Mouse (Mus musculus) right cerebral cortex, postnatal 14 days (tissue): Measurements from ENCODE around the gene Cbwd1.
"Not testable (repeated sequence)": the region's sequence is repeated elsewhere in the genome, so short reads cannot be mapped to it uniquely, and the experiment has no call there.

Experiments used
- DNase-seq: peaks from one replicate; pipeline ENCODE4 v3.0.0; 2022

The Cbwd1 gene

DNA sequence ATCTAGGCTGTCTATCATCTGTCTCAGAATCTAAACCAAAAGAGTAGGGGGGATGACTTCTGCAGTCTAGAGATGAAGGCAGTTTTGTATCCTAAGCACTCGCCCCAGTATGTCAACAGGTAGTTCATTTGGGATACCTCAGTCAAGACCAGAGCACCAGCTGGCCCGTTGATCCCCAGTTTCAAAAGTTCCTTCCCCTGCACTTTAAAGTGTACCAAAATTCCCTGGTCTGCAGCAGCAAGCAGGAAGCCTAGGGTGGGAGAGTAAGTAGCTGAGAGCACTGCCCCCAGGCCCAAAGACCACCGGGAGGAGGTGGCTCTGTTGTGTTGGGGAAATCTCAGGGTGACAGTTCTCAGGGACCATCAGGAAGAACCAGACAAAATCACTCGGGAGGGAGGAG lies 64.9 kb downstream of the Cbwd1 start:
- no peak for DNase-seq

- DNase-seq = no peak
Observed at GRCm38 (mm10) chr19:24886888-24887287, 74.5 kb downstream of the Cbwd1 start.

GRCm38 (mm10) chr19:24885504-24885903 lies 75.9 kb downstream of the Cbwd1 start:
- peak; percentile 13 for DNase-seq

DNA sequence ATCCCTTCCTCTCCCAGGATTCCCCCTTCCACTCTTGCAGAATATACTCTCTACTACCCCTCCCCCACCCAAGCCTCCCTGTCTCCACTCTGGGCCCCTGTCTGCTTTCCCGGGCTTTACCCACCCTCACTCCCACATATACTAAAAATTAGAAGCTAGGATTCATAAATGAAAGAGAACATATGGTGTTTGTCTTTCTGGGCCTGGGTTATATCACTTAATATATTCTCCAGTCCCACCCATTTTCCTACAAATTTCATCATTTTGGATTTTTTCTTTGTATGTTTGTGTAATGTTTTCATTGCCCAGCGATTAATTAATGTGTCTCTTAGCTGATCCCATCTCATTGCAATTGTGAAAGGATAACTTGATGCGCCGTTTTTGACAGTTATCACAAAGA lies 80.2 kb downstream of the Cbwd1 start:
- DNase-seq = no peak

DNA sequence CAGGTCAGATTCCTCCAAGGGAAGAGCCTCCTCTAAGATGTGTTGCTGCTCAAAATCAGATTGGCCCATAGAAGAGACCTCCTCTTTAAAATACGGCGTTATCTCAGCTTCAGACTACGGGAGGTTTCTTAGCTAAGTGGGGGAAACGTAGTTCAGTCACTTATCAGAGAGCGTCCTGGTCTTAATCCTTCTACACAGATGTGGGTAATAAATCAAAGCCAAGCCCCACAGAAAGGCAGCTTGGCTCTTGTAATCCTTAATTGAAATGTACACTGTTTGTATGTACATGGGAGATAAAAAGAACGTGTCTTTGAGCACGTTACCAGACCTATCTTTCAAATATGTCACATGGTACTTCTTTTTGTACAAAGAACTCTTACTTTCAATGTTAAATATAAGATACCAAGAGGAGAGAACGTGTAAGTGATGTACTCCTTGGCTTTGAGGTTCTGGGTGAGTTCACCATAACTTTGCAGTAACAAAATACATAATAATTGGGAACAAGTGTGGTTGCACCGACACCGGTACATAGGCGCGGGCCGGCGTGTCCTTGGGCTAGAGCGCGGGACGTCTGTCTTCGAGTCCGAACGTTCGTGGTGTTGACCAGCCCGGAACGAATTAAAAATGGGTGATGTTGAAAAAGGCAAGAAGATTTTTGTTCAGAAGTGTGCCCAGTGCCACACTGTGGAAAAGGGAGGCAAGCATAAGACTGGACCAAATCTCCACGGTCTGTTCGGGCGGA lies 86.1 kb downstream of the Cbwd1 start, which contains the start of gene Gm10053:
Gene Gm10053 (plus strand): TSS at position 558 of the 742 bp plus-strand sequence.
- DNase-seq = not testable (repeated sequence)

- no peak for DNase-seq
Observed at GRCm38 (mm10) chr19:24873873-24874272, 87.5 kb downstream of the Cbwd1 start.

DNA sequence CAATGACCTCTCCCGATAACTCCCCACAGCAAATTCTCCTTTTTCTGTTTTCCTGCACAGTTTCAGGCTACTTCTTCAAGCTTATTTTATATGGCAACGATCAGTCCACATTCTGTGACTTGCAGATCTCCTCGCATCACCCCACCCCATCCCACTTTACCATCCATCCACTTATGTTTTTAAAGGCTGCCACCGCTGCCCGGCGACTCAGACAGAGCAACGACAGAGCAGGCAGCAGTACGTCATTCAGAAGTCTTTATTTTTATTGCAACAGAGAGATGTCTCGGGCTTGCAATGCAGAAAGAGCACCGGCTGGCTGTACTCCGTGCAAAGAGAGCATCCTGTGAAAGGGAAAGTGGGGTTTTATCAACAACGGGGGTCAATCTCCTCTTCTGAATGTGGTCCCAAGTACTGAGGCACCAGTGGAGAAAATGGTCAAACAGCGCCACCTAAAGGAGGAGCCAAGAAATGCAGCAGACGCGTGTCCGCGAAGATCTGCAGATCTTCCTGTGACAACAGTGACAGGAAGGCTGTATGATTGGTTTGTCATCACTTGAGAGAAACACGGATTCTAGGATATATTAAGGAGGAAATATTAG lies 90.3 kb downstream of the Cbwd1 start:
- peak; percentile 66 for DNase-seq
